Mouse (Mus musculus) adrenal gland, postnatal 25 days (tissue): ENCODE data around the gene Ttc7b. TPM values are rescaled to one million over a fixed set of nuclear protein-coding genes. Genes with fewer than 3 reads are reported as not detected.

Experiments
- DNase-seq: peaks from one replicate; pipeline ENCODE4 v3.0.0; 2021; ENCODE audit warnings: mixed read lengths
- total RNA-seq: library from RNA; stranded (reverse); gene quantifications from 2 replicates; pipeline ENCODE4 v1.2.3, GENCODE M21; 2021

Gene Ttc7b
- total RNA-seq, 1 experiment from 2014 or later = 92.8 TPM

- DNase-seq = no peak
Observed at GRCm38 (mm10) chr12:100331806-100332205, 188.8 kb downstream of the Ttc7b start.

GRCm38 (mm10) chr12:100330234-100330633 is 190.4 kb downstream of the Ttc7b start:
- DNase-seq = no peak

- DNase-seq = no peak
Observed at GRCm38 (mm10) chr12:100328998-100329397, 191.6 kb downstream of the Ttc7b start.

- no peak for DNase-seq
Observed at GRCm38 (mm10) chr12:100328557-100328956, 192.1 kb downstream of the Ttc7b start.

- peak; percentile 27 for DNase-seq
Observed at GRCm38 (mm10) chr12:100326732-100327131, 193.9 kb downstream of the Ttc7b start.

GRCm38 (mm10) chr12:100325618-100326017 is 195.0 kb downstream of the Ttc7b start:
- no peak for DNase-seq

GRCm38 (mm10) chr12:100325212-100325611 is 195.4 kb downstream of the Ttc7b start:
- no peak for DNase-seq

GRCm38 (mm10) chr12:100323641-100324040 is 197.0 kb downstream of the Ttc7b start:
- no peak for DNase-seq

- no peak for DNase-seq
Observed at GRCm38 (mm10) chr12:100322225-100322624, 198.4 kb downstream of the Ttc7b start.

- no peak for DNase-seq
Observed at GRCm38 (mm10) chr12:100321545-100321944, 199.1 kb downstream of the Ttc7b start.

GRCm38 (mm10) chr12:100319746-100320145 is 200.9 kb downstream of the Ttc7b start:
- DNase-seq = no peak

GRCm38 (mm10) chr12:100317936-100318335 is 202.7 kb downstream of the Ttc7b start:
- no peak for DNase-seq

- DNase-seq = no peak
Observed at GRCm38 (mm10) chr12:100316094-100316493, 204.5 kb downstream of the Ttc7b start.

GRCm38 (mm10) chr12:100315119-100315885 is 205.3 kb downstream of the Ttc7b start:
- DNase-seq = no peak

- DNase-seq = no peak
Observed at GRCm38 (mm10) chr12:100313785-100314375, 206.7 kb downstream of the Ttc7b start.

GRCm38 (mm10) chr12:100313209-100313608 is 207.4 kb downstream of the Ttc7b start:
- no peak for DNase-seq

GRCm38 (mm10) chr12:100310471-100311392 is 209.9 kb downstream of the Ttc7b start:
- DNase-seq = no peak

- DNase-seq = no peak
Observed at GRCm38 (mm10) chr12:100309201-100309600, 211.4 kb downstream of the Ttc7b start.

GRCm38 (mm10) chr12:100307501-100308260 is 212.9 kb downstream of the Ttc7b start:
- DNase-seq = peak; percentile 82

GRCm38 (mm10) chr12:100306336-100306735 is 214.3 kb downstream of the Ttc7b start:
- DNase-seq = no peak

GRCm38 (mm10) chr12:100305051-100305673 is 215.5 kb downstream of the Ttc7b start:
- no peak for DNase-seq
